Mouse (Mus musculus) bone marrow, adult 2 months (tissue): ENCODE measurements around the gene Aimp1. TPM values are rescaled to one million over a fixed set of nuclear protein-coding genes. Genes with fewer than 3 reads are reported as not detected.

Source experiments
- H3K27ac ChIP-seq: fragments of 200-500 bp; 2 replicates; pipeline ENCODE4 v1.5.1; 2012; ENCODE audit warnings: low read depth, mild to moderate bottlenecking, control low read depth, inconsistent platforms, low read length; ENCODE audit not compliant: control insufficient read depth, poor library complexity, insufficient read depth
- H3K4me1 ChIP-seq: fragments of 200-500 bp; 2 replicates; pipeline ENCODE4 v1.6.1; 2011; ENCODE audit warnings: low read length; ENCODE audit not compliant: control insufficient read depth, insufficient read depth
- H3K4me3 ChIP-seq: fragments of 200-500 bp; replicated peaks from 2 replicates; pipeline ENCODE3; 2011; ENCODE audit warnings: mild to moderate bottlenecking, low read depth, low read length, control low read depth; ENCODE audit not compliant: control insufficient read depth
- CTCF ChIP-seq: fragments of 200-500 bp; IDR thresholded peaks from 2 replicates; pipeline ENCODE4 v1.5.1; 2011; ENCODE audit warnings: low read length, control low read depth; ENCODE audit not compliant: control insufficient read depth, insufficient read depth
- POLR2A ChIP-seq: fragments of 200-500 bp; IDR thresholded peaks from 2 replicates; pipeline ENCODE4 v1.6.1; 2011; ENCODE audit warnings: low read depth, mild to moderate bottlenecking, control low read depth, low read length, borderline replicate concordance; ENCODE audit not compliant: control insufficient read depth
- WGBS: fragments of 180-500 bp; shearing (Covaris S2); methylation state at CpG from one replicate; pipeline ENCODE4 v1.1.7; 2018; 5-methylcytosine and 5-hydroxymethylcytosine counted together
- polyA plus RNA-seq: library from polyadenylated mRNA; stranded (reverse); fragments of >200 nt; gene quantifications from 2 replicates; pipeline ENCODE4 v1.2.4, GENCODE M21; 2011; ENCODE audit warnings: low replicate concordance; ENCODE audit not compliant: missing spikeins, insufficient read depth, insufficient read length

Aimp1 gene
- polyA plus RNA-seq, 1 experiment = 72.9 TPM

GRCm38 (mm10) chr3:132677494-132677893 lies 6.7 kb downstream of the Aimp1 start:
- TF ChIP-seq POLR2A (no peak), CTCF (no peak)
- WGBS = 63% methylated on average over 2 of the region's 2 CpGs
- no peak overlapping the region for H3K27ac ChIP-seq
- no peak overlapping the region for H3K4me3 ChIP-seq
- no peaks in the 10 kb centered on the region; the same call in 1 of the 2 replicates for H3K4me1 ChIP-seq

GRCm38 (mm10) chr3:132655955-132656354 lies 28.2 kb downstream of the Aimp1 start:
- H3K27ac ChIP-seq = no peak overlapping the region
- H3K4me3 ChIP-seq = no peak overlapping the region
- 83% methylated on average over 2 of the region's 2 CpGs for WGBS
- no peaks in the 10 kb centered on the region for H3K4me1 ChIP-seq
- TF ChIP-seq CTCF = no peak
- TF ChIP-seq POLR2A = no peak

DNA sequence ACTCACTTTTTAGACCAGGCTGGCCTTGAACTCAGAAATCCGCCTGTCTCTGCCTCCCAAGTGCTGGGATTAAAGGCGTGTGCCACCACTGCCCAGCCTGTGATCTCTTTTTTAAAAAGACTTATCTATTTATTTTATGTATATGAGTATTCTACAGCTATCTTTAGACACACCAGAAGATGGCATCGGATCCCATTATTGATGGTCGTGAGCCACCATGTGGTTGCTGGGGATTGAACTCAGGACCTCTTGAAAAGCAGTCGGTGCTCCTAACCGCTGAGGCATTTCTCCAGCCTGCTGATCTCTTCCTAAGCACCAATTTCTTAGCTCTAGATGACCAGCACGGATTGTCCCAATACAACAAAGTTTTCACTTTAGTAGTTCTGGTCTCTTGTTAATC lies 30.2 kb downstream of the Aimp1 start:
- Histone ChIP-seq H3K27ac (no peak overlapping the region), H3K4me1 (no peaks in the 10 kb centered on the region), H3K4me3 (no peak overlapping the region)
- WGBS = 73% methylated on average over 7 of the region's 7 CpGs
- no peak for TF ChIP-seq CTCF

GRCm38 (mm10) chr3:132651776-132652175 lies 32.4 kb downstream of the Aimp1 start:
- Histone ChIP-seq H3K4me3 (no peak overlapping the region), H3K4me1 (no peaks in the 10 kb centered on the region), H3K27ac (no peak overlapping the region)
- TF ChIP-seq POLR2A (no peak), CTCF (no peak)
- 62% methylated on average over 3 of the region's 3 CpGs for WGBS

DNA sequence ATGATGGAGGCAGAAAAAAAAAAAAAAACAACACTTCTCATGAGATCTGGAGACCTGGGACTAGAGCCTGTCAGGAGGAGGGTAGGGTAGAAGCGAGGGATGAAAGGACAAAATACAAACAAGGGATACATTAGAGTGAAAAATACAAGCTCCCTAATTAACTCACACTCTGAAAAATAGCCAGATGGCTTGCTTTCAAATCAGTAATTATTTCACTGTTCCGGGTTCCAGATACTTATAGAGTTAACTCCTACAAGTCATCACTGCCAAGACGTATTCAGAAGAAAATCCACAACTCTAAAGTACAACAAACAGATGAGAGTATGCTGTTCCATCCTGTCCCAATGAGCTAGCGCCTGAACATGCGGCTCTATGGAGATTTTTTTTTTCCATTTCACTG lies 34.0 kb downstream of the Aimp1 start:
- H3K27ac ChIP-seq = no peak overlapping the region
- 81% methylated on average over 5 of the region's 5 CpGs for whole genome bisulfite sequencing
- no peak overlapping the region for H3K4me3 ChIP-seq
- H3K4me1 ChIP-seq = no peaks in the 10 kb centered on the region
- TF ChIP-seq CTCF = no peak
- TF ChIP-seq POLR2A = no peak

GRCm38 (mm10) chr3:132649368-132649767 lies 34.8 kb downstream of the Aimp1 start:
- WGBS = 80% methylated on average over 7 of the region's 7 CpGs
- no peak for TF ChIP-seq CTCF
- no peak for TF ChIP-seq POLR2A
- Histone ChIP-seq H3K27ac (no peak overlapping the region), H3K4me3 (no peak overlapping the region), H3K4me1 (no peaks in the 10 kb centered on the region)

- Histone ChIP-seq H3K27ac (no peak overlapping the region), H3K4me1 (no peaks in the 10 kb centered on the region), H3K4me3 (no peak overlapping the region)
- WGBS = 42% methylated on average over 1 of the region's 1 CpGs
- no peak for TF ChIP-seq POLR2A
- no peak for TF ChIP-seq CTCF
Observed at GRCm38 (mm10) chr3:132646814-132647213, 37.4 kb downstream of the Aimp1 start.

GRCm38 (mm10) chr3:132644071-132644470 lies 40.1 kb downstream of the Aimp1 start:
- H3K4me3 ChIP-seq = no peak overlapping the region
- 80% methylated on average over 4 of the region's 4 CpGs for WGBS
- H3K27ac ChIP-seq = no peak overlapping the region
- TF ChIP-seq POLR2A (no peak), CTCF (no peak)
- H3K4me1 ChIP-seq = no peaks in the 10 kb centered on the region

DNA sequence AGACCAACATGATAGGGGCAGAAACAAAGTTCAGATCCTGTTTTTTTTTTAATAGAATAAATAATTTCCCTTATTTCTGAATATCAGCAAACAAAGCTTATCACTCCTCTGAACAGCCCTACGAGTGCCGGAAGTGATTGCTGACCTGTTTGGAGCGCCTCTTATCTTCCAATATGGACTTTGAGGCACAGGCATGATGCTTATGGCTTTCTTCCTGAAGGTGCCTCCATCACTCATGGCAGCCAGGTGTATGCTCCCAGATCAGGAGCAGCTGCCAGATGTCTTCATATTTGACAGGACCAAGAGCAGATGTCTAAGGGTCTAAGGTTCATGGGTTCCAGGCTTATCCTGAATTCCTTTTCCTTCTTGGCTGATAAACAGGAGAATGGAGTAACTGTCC lies 47.1 kb downstream of the Aimp1 start:
- TF ChIP-seq CTCF = no peak
- no peak for TF ChIP-seq POLR2A
- WGBS = 82% methylated on average over 3 of the region's 3 CpGs

DNA sequence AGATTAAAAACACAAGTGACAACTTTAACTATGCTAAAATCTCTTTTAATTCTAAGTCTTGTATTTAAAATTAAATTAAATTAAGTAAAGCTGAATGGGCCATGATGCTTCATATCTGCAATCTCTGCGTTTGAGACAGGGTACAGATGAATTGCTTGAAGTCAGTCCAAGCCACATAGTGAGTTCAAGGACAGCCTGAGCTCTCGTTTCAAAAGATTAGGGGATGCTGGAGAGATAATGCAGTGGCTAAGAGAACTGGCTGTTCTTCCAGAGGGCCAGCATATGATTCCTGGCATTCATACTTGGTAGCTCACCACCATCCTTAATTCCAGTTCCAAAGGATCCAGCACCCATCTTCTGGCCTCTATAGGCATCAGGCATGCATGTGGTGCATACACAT lies 50.9 kb downstream of the Aimp1 start:
- Histone ChIP-seq H3K4me3 (no peak overlapping the region), H3K4me1 (no peaks in the 10 kb centered on the region), H3K27ac (no peak overlapping the region)
- TF ChIP-seq CTCF (no peak), POLR2A (no peak)
- WGBS = 58% methylated on average over 2 of the region's 2 CpGs

More for the DNA sequence above, 47.1 kb downstream of the Aimp1 start:
- H3K27ac ChIP-seq = no peak overlapping the region
- no peaks in the 10 kb centered on the region for H3K4me1 ChIP-seq
- no peak overlapping the region for H3K4me3 ChIP-seq
